Mouse (Mus musculus) lung, postnatal 36 days (tissue): ENCODE results near the gene Adam23.
A peak's percentile ranks its signal among the peaks of the same experiment; 100 is the strongest.

ENCODE experiments used
- DNase-seq: peaks from one replicate; pipeline ENCODE4 v3.0.0; 2022; ENCODE audit warnings: mixed read lengths

The Adam23 gene

GRCm38 (mm10) chr1:63484646-63485045 is 39.0 kb downstream of the Adam23 start:
- no peak for DNase-seq

- no peak for DNase-seq
Measured at GRCm38 (mm10) chr1:63486646-63487045, 41.0 kb downstream of the Adam23 start.

GRCm38 (mm10) chr1:63491001-63491400 is 45.3 kb downstream of the Adam23 start:
- DNase-seq = no peak

- DNase-seq = no peak
Measured at GRCm38 (mm10) chr1:63493325-63493724, 47.6 kb downstream of the Adam23 start.

- DNase-seq = no peak
Measured at GRCm38 (mm10) chr1:63507386-63507785, 61.7 kb downstream of the Adam23 start.

GRCm38 (mm10) chr1:63508801-63509200 is 63.1 kb downstream of the Adam23 start:
- DNase-seq = no peak

- DNase-seq = no peak
Measured at GRCm38 (mm10) chr1:63511416-63511815, 65.7 kb downstream of the Adam23 start.

- no peak for DNase-seq
Measured at GRCm38 (mm10) chr1:63517800-63518199, 72.1 kb downstream of the Adam23 start.

GRCm38 (mm10) chr1:63518814-63519213 is 73.1 kb downstream of the Adam23 start:
- no peak for DNase-seq

- no peak for DNase-seq
Measured at GRCm38 (mm10) chr1:63529901-63530300, 84.2 kb downstream of the Adam23 start.

GRCm38 (mm10) chr1:63534271-63534827 is 88.7 kb downstream of the Adam23 start:
- DNase-seq = peak; percentile 33

GRCm38 (mm10) chr1:63539884-63540613 is 94.4 kb downstream of the Adam23 start:
- DNase-seq = no peak

- DNase-seq = no peak
Measured at GRCm38 (mm10) chr1:63544122-63544521, 98.4 kb downstream of the Adam23 start.

GRCm38 (mm10) chr1:63553039-63553438 is 107.3 kb downstream of the Adam23 start:
- no peak for DNase-seq

GRCm38 (mm10) chr1:63561772-63562520 is 116.3 kb downstream of the Adam23 start:
- DNase-seq = no peak

GRCm38 (mm10) chr1:63563928-63564327 is 118.2 kb downstream of the Adam23 start:
- no peak for DNase-seq

GRCm38 (mm10) chr1:63566501-63566900 is 120.8 kb downstream of the Adam23 start:
- no peak for DNase-seq

- DNase-seq = no peak
Measured at GRCm38 (mm10) chr1:63567031-63567430, 121.3 kb downstream of the Adam23 start.

GRCm38 (mm10) chr1:63572229-63572628 is 126.5 kb downstream of the Adam23 start:
- no peak for DNase-seq

- DNase-seq = peak; percentile 1
Measured at GRCm38 (mm10) chr1:63573432-63573831, 127.7 kb downstream of the Adam23 start.

- DNase-seq = no peak
Measured at GRCm38 (mm10) chr1:63573864-63574611, 128.3 kb downstream of the Adam23 start.

- no peak for DNase-seq
Measured at GRCm38 (mm10) chr1:63576803-63577202, 131.1 kb downstream of the Adam23 start.

GRCm38 (mm10) chr1:63579153-63579552 is 133.5 kb downstream of the Adam23 start:
- no peak for DNase-seq
